Mouse (Mus musculus): Measurements from ENCODE around the gene Tln2. TPM values are rescaled to one million over a fixed set of nuclear protein-coding genes. Genes with fewer than 3 reads are reported as not detected.

Tln2 gene
- total and polyA plus RNA-seq, 2 experiments from 2014 or later, result 31.3 to 45.9 TPM

DNA sequence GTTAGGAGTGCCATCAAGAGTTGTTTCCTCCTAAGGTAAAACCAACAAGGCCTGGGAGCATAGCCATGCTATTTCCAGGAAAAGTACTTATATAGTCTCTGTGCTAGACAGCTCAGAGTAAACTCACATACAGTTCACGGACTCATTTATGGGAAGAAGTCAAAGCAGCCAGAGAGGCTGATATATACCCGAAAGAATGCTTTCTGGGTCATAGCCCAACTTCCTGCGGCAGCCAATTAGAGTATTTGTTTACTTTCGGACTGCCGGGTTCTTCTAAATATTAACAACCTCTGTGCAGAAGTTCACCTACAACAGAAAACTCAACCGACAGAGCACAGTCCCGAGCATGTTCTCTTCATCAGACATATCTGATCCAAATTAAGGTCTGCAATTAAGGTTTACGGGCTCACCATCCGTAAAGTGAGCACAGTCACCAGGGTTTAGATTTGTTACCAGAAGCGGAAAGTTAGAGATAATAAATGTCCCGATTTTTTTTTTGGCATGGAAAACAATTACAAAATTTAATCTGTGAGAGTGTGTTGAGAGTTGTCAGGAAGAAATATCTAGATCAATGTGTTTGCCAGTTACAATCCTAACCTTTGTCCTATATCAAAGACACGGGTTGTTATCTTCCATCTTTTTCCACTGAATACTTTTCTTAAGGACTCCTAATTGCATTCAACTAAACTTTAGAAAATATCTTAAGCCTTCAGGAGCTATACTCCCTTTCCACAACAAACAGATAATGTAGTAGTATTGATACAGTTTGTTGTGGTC, 323.9 kb downstream of the Tln2 start:
- Histone ChIP-seq H3K27ac (ENCODE audit: low read depth, low read length) (no peak overlapping the region), H3K4me3 (ENCODE audit: low read depth, low read length) (no peak overlapping the region), H3K27me3 (ENCODE audit: insufficient read depth, low read length) (no peaks in the 10 kb centered on the region), H3K36me3 (ENCODE audit: insufficient read depth) (peaks cover 8% of the 10 kb centered on the region; the same call in 1 of the 2 replicates), H3K4me1 (ENCODE audit: insufficient read depth) (no peaks in the 10 kb centered on the region), H3K9me3 (ENCODE audit: low read length) (no peaks in the 10 kb centered on the region), H3K4me2 (ENCODE audit: low read depth) (no peak overlapping the region), H3K9ac (no peak overlapping the region)
- 85% methylated on average over 12 of the region's 12 CpGs for WGBS
- DNase-seq (no peak), ATAC-seq (no peak)
- TF ChIP-seq CTCF (IDR thresholded peaks at IDR 0.05; ENCODE audit: low read depth), result no peak

DNA sequence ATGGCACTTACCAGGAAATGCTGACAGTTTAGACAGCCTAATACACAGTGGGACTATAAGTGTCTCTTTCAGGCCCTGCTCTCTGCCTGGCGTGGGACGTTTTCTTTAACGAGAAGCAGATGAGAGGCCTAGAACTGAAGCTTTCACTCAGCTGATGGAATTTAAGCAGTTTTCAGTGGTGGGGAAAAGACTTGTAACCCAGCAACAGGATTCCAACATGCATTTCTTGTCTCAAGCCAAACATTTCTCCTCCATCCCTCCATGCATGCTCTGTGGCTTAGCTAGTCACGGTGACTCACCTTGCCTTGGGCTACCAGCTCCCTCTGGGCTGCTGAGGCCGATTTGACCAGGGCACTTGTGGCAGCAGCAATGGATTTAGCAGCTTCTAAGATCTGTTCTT, 330.5 kb downstream of the Tln2 start:
- H3K4me1 ChIP-seq (ENCODE audit: insufficient read depth), result no peaks in the 10 kb centered on the region
- no peak overlapping the region for H3K27ac ChIP-seq (ENCODE audit: low read depth, low read length)
- DNase-seq (no peak), ATAC-seq (no peak)
- peaks cover 6% of the 10 kb centered on the region; the same call in 1 of the 2 replicates for H3K36me3 ChIP-seq (ENCODE audit: insufficient read depth)
- no peak overlapping the region for H3K9ac ChIP-seq
- 67% methylated on average over 5 of the region's 5 CpGs for WGBS
- H3K9me3 ChIP-seq (ENCODE audit: low read length), result no peaks in the 10 kb centered on the region
- H3K27me3 ChIP-seq (ENCODE audit: insufficient read depth, low read length), result no peaks in the 10 kb centered on the region
- no peak for TF ChIP-seq CTCF (IDR thresholded peaks at IDR 0.05; ENCODE audit: low read depth)
- H3K4me2 ChIP-seq (ENCODE audit: low read depth), result no peak overlapping the region
- H3K4me3 ChIP-seq (ENCODE audit: low read depth, low read length), result no peak overlapping the region

- TF ChIP-seq CTCF (IDR thresholded peaks at IDR 0.05; ENCODE audit: low read depth), result peak; percentile 53
- 66% methylated on average over 3 of the region's 3 CpGs for WGBS
- Histone ChIP-seq H3K9ac (no peak overlapping the region), H3K27me3 (ENCODE audit: insufficient read depth, low read length) (no peaks in the 10 kb centered on the region), H3K27ac (ENCODE audit: low read depth, low read length) (no peak overlapping the region), H3K4me1 (ENCODE audit: insufficient read depth) (no peaks in the 10 kb centered on the region), H3K4me3 (ENCODE audit: low read depth, low read length) (no peak overlapping the region), H3K9me3 (ENCODE audit: low read length) (no peaks in the 10 kb centered on the region), H3K4me2 (ENCODE audit: low read depth) (no peak overlapping the region), H3K36me3 (ENCODE audit: insufficient read depth) (peaks cover 3% of the 10 kb centered on the region; the same call in 1 of the 2 replicates)
- no peak for ATAC-seq
- DNase-seq, result no peak
Observed at GRCm38 (mm10) chr9:67220388-67220787, 339.1 kb downstream of the Tln2 start.

GRCm38 (mm10) chr9:67218001-67218400, 341.5 kb downstream of the Tln2 start:
- Histone ChIP-seq H3K4me1 (ENCODE audit: insufficient read depth) (no peaks in the 10 kb centered on the region), H3K36me3 (ENCODE audit: insufficient read depth) (peaks cover 3% of the 10 kb centered on the region; the same call in 1 of the 2 replicates), H3K9me3 (ENCODE audit: low read length) (no peaks in the 10 kb centered on the region), H3K4me2 (ENCODE audit: low read depth) (no peak overlapping the region), H3K9ac (no peak overlapping the region), H3K27ac (ENCODE audit: low read depth, low read length) (no peak overlapping the region), H3K27me3 (ENCODE audit: insufficient read depth, low read length) (no peaks in the 10 kb centered on the region), H3K4me3 (ENCODE audit: low read depth, low read length) (no peak overlapping the region)
- WGBS, result 71% methylated on average over 9 of the region's 9 CpGs
- DNase-seq, result no peak
- no peak for ATAC-seq
- TF ChIP-seq CTCF (IDR thresholded peaks at IDR 0.05; ENCODE audit: low read depth), result no peak

DNA sequence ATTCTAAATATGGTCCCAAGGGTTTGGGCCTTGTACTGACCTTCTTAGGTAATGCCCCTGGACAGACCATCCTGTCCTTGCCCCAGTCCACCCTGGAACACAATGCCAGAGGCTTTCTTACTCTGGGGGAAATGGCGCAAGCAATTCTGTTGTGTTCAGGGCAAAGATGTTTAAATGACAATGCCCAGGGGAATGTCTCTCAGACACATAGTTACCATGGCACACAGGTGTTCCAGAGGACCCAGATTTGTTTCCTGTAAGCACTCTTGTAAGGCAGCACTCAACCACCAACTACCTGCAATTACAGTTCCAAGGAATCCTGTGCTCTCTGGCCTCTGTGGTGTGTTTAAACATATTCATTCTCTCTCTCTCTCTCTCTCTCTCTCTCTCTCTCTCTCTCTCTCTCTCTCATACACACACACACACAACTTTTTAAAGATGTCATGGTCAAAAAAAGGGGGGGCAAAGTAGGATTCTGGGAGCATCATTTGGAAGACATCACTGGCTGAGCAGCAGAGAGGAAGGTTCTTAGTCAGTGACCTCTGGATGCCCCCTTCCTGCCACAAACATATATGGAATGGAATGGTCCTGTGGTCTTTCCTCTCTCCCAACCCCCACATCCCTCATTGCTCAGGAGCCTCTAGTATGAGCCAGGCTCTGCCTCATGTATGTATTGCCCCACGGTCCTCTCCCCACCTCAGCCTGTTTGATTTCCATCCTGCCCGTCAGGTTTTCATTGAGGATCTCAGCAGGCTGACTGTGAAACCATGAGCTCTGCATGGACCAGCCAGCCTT, 345.1 kb downstream of the Tln2 start:
- TF ChIP-seq CTCF (IDR thresholded peaks at IDR 0.05; ENCODE audit: low read depth), result no peak
- Histone ChIP-seq H3K27me3 (ENCODE audit: insufficient read depth, low read length) (no peaks in the 10 kb centered on the region), H3K9ac (no peak overlapping the region), H3K27ac (ENCODE audit: low read depth, low read length) (no peak overlapping the region), H3K4me1 (ENCODE audit: insufficient read depth) (no peaks in the 10 kb centered on the region), H3K9me3 (ENCODE audit: low read length) (no peaks in the 10 kb centered on the region), H3K4me3 (ENCODE audit: low read depth, low read length) (no peak overlapping the region), H3K4me2 (ENCODE audit: low read depth) (no peak overlapping the region), H3K36me3 (ENCODE audit: insufficient read depth) (0 out of 2 replicates have a peak, but pooled peaks cover 3% of the 10 kb centered on the region)
- ATAC-seq, result no peak
- 86% methylated on average over 3 of the region's 3 CpGs for WGBS
- no peak for DNase-seq

DNA sequence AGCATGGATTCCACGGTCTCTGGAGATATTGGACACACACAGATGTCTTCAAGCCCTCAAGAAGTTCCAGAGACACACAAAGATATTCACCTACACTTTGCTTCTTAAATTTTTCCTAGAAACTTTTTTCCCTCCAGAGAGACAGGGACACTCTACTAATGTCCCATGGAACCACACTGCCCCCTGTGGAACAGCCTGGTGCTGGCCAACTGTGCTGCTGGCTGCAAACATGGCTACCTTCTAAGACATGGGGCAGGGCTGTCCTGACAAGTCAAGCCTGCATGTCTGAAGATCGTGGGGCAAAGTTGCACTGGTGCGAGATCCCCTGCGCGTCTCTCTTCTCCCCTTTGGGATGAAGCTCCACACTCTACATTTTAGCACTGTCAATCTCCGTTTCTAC, 346.2 kb downstream of the Tln2 start:
- Histone ChIP-seq H3K27me3 (ENCODE audit: insufficient read depth, low read length) (no peaks in the 10 kb centered on the region), H3K4me2 (ENCODE audit: low read depth) (no peak overlapping the region), H3K9ac (no peak overlapping the region), H3K27ac (ENCODE audit: low read depth, low read length) (no peak overlapping the region), H3K36me3 (ENCODE audit: insufficient read depth) (0 out of 2 replicates have a peak, but pooled peaks cover 3% of the 10 kb centered on the region), H3K4me1 (ENCODE audit: insufficient read depth) (no peaks in the 10 kb centered on the region), H3K4me3 (ENCODE audit: low read depth, low read length) (no peak overlapping the region), H3K9me3 (ENCODE audit: low read length) (no peaks in the 10 kb centered on the region)
- WGBS, result 79% methylated on average over 6 of the region's 6 CpGs
- ATAC-seq, result peak; percentile 51; the same call in 1 of the 2 replicates
- DNase-seq, result peak; percentile 53
- TF ChIP-seq CTCF (IDR thresholded peaks at IDR 0.05; ENCODE audit: low read depth), result peak; percentile 72

DNA sequence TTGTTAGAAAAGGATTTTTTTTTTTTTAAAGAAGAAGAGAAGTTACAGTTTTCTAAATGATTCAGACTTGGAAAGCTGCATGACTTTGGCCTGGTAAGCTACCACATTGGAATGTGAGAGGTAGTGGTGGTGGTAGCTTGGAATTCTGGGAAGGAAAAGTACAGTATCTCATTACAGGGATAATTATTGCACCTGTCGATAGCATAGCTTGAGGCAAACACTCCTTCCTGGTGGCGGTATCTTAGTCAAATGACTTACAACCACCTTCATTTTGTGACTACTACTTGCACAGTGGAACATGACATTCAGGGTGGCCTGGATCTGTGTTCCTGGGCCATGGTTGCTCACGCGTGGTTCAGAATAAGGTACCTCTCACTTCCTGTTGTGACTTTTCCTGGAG, 348.3 kb downstream of the Tln2 start:
- H3K27me3 ChIP-seq (ENCODE audit: insufficient read depth, low read length), result no peaks in the 10 kb centered on the region
- no peak for TF ChIP-seq CTCF (IDR thresholded peaks at IDR 0.05; ENCODE audit: low read depth)
- ATAC-seq (no peak), DNase-seq (no peak)
- H3K27ac ChIP-seq (ENCODE audit: low read depth, low read length), result no peak overlapping the region
- H3K4me2 ChIP-seq (ENCODE audit: low read depth), result no peak overlapping the region
- no peaks in the 10 kb centered on the region for H3K9me3 ChIP-seq (ENCODE audit: low read length)
- H3K4me1 ChIP-seq (ENCODE audit: insufficient read depth), result no peaks in the 10 kb centered on the region
- H3K9ac ChIP-seq, result no peak overlapping the region
- no peaks in the 10 kb centered on the region for H3K36me3 ChIP-seq (ENCODE audit: insufficient read depth)
- no peak overlapping the region for H3K4me3 ChIP-seq (ENCODE audit: low read depth, low read length)
- 97% methylated on average over 4 of the region's 4 CpGs for WGBS
